Mouse (Mus musculus): Measurements from ENCODE around the gene Chchd1. TPM values are rescaled to one million over a fixed set of nuclear protein-coding genes. Genes with fewer than 3 reads are reported as not detected.

Chchd1 gene
- polyA plus RNA-seq, 1 experiment, result 32.1 TPM

DNA sequence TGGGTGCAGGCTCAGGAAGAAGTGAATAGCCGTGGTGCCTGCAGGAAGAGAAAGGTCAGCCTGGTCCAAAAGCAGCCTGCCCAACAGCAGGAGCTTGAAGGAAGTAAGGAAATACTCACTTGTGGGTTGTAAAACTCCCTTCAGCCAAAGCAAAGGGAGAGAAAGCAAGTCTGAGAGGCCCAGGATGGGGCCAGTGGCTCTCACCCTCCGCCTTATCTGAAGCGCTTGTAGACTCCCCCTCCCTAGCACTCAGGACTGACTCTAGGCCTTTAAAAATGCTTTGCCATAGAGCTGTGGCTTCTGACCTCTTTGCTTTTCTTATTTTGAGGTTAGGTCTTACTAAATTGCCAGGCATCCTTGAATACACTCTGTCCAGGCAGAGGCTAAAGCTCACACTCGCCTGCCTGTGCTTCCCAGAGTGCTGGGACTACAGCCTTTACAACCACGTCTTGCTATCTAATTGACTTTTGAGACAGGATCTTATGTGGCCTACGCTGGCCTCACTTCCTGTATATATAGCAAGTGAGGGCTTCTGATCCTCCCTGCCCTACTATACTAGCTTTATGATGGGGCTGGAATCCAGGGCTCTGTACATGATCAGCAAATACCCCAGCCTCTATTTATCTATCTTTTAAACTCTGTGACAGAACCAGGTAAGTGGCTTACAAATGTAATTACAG lies 23.0 kb downstream of the Chchd1 start:
- no peak for DNase-seq (ENCODE audit: low read depth)

- no peak for DNase-seq (ENCODE audit: low read depth)
Measured at GRCm38 (mm10) chr14:20729871-20730270, 27.1 kb downstream of the Chchd1 start.

GRCm38 (mm10) chr14:20730853-20731602 lies 28.2 kb downstream of the Chchd1 start:
- no peak for DNase-seq (ENCODE audit: low read depth)

DNA sequence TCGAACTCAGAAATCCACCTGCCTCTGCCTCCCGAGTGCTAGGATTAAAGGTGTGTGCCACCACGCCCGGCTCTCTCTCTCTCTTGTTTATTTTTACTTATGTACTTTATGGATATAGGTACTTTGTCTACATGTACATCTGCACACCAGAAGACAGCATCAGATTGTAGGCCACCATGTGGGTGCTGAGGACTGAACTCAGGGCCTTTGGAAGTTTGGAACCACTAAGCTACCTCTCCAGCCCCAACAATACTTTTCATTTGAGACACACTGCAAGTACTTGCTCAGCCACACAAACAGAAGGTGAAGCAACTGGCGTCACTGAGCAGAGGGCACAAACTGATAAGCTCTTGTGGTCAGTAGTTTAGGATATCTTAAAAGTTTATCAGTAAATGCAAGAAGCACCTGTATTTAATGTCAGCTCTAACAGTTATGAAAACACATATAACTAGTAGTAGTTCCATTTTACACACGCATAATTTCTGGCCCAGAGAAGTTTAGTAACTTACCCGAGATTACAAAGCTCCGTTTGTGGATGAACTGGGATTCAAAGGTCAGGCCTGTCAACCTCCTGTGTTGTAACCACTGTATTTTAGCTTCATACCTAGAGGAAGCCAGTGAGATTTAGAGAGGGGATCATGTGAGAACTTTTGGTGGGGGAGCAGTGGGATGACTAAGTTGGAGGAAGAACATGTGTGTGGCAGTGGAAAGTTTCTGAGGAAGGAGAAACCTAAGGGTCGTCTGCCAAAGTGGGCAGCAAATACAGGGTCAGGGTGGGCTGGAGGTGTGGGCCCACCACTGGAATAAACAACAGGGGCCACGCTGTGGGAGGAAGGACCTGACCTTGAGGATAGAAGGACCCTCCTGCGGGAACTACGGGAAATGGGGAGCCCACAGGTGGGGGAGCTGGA lies 30.5 kb downstream of the Chchd1 start:
- DNase-seq (ENCODE audit: low read depth), result no peak

- no peak for DNase-seq (ENCODE audit: low read depth)
Measured at GRCm38 (mm10) chr14:20733952-20734774, 31.4 kb downstream of the Chchd1 start, which contains the start of gene Ndst2. TSS of gene Ndst2 (minus strand) at chr14:20734562.

- DNase-seq (ENCODE audit: low read depth), result no peak
Measured at GRCm38 (mm10) chr14:20735052-20735451, 32.2 kb downstream of the Chchd1 start.

- no peak for DNase-seq (ENCODE audit: low read depth)
Measured at GRCm38 (mm10) chr14:20735892-20736390, 33.1 kb downstream of the Chchd1 start.

- no peak for DNase-seq (ENCODE audit: low read depth)
Measured at GRCm38 (mm10) chr14:20737306-20737705, 34.5 kb downstream of the Chchd1 start.

- DNase-seq (ENCODE audit: low read depth), result no peak
Measured at GRCm38 (mm10) chr14:20738511-20738910, 35.7 kb downstream of the Chchd1 start.

- no peak for DNase-seq (ENCODE audit: low read depth)
Measured at GRCm38 (mm10) chr14:20741301-20741700, 38.5 kb downstream of the Chchd1 start.

DNA sequence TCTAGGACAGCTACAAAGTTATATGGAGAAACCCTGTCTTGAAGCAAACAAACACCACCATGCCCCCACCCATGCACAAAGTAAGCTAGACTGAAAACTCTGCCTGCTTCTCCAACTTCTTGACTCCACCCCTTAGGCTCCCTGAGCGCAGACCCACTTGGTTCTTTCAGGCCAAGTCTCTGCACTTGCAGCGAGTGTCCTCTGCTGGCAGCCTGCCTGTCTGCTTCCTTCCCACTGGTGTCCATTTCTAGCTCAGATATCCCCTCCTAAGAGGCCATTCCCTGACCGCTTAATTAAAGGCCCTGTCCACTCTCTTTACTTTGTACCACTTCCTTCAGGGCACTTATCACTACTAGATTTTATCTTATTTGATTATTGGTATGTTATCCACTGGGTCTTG lies 40.8 kb downstream of the Chchd1 start:
- no peak for DNase-seq (ENCODE audit: low read depth)

GRCm38 (mm10) chr14:20746935-20747334 lies 44.1 kb downstream of the Chchd1 start:
- no peak for DNase-seq (ENCODE audit: low read depth)

- no peak for DNase-seq (ENCODE audit: low read depth)
Measured at GRCm38 (mm10) chr14:20748388-20748787, 45.6 kb downstream of the Chchd1 start.

DNA sequence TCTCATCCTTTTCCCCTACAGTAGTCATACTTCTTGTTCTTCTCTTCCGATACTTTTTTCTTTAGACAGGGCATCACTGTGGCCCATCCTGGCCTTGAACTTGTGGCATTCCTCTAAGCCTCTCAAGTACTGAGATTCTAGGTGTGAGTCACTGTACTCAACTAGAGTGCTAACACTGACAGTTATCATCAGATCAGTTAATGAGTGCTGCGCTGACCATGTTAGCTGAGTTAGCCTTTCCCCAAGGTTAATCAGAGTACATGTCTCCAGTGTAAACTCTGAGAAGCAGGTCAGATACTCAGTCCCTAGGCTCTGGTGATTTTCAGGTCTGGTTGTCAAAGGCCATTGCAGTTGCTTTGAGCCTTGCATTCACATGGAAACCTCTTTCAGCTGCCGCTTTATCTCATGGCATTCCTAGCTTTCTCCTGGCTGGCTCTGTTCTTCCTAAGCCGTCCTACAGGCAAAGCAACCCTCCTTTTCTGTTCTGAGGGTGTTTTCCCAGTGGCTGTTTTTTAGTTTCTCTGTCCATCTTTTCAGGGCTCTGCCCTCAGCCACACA lies 46.8 kb downstream of the Chchd1 start:
- DNase-seq (ENCODE audit: low read depth), result no peak

- no peak for DNase-seq (ENCODE audit: low read depth)
Measured at GRCm38 (mm10) chr14:20750503-20750902, 47.7 kb downstream of the Chchd1 start.

DNA sequence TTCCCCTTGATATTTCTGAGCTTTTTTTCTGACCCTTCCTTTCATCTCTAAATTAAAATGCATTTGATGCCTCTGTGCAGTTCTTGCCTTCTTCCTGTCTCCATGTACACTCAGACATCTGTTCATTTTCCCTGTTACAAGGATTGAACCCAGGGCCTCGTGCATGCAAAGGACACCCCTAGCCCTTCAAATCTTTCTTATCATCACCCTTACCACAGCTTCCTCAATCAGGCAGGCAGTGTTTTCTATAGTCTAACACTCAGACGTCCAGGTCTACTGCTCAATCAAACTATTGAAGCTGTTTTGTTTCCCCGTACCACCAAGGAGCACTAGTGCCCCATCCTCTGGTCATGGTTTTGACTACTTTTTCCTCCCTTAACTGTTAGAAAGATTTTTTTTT lies 51.0 kb downstream of the Chchd1 start:
- DNase-seq (ENCODE audit: low read depth), result no peak

Other genes starting within 250 kb of the Chchd1 start
- 72.9 and 87.9 TPM in 2 replicates for gene Anxa7, start 222.9 kb upstream of the Chchd1 start, polyA plus RNA-seq (2012; rRNA removed)
- 0.57 and 0.90 TPM in 2 replicates for gene Mss51, start 206.1 kb upstream of the Chchd1 start, polyA plus RNA-seq (2012; rRNA removed)
- 13.9 and 16.8 TPM in 2 replicates for gene Ppp3cb, start 156.4 kb upstream of the Chchd1 start, polyA plus RNA-seq (2012; rRNA removed)
- gene Usp54, start 61.9 kb upstream of the Chchd1 start, polyA plus RNA-seq (2012; rRNA removed), result 13.0 and 14.8 TPM in 2 replicates
- gene Myoz1, start 46.5 kb upstream of the Chchd1 start, polyA plus RNA-seq (2012; rRNA removed), result 1.1 and 1.6 TPM in 2 replicates
- gene Synpo2l, start 34.7 kb upstream of the Chchd1 start, polyA plus RNA-seq (2012; rRNA removed), result 0.43 and 0.49 TPM in 2 replicates
- 160 and 173 TPM in 2 replicates for gene Sec24c, start 28.7 kb upstream of the Chchd1 start, polyA plus RNA-seq (2012; rRNA removed)
- 13.0 and 15.5 TPM in 2 replicates for gene Fut11, start 8.0 kb upstream of the Chchd1 start, polyA plus RNA-seq (2012; rRNA removed)
- 177 and 198 TPM in 2 replicates for gene Zswim8, start 4.5 kb downstream of the Chchd1 start, polyA plus RNA-seq (2012; rRNA removed)
- gene Ndst2, start 31.6 kb downstream of the Chchd1 start, polyA plus RNA-seq (2012; rRNA removed), result 55.9 and 56.1 TPM in 2 replicates
- gene Camk2g, start 91.1 kb downstream of the Chchd1 start, polyA plus RNA-seq (2012; rRNA removed), result 38.5 and 43.3 TPM in 2 replicates
- 25.6 and 29.9 TPM in 2 replicates for gene Plau, start 133.7 kb downstream of the Chchd1 start, polyA plus RNA-seq (2012; rRNA removed)
- gene Vcl, start 226.4 kb downstream of the Chchd1 start, polyA plus RNA-seq (2012; rRNA removed), result 82.0 and 85.2 TPM in 2 replicates

All from gonadal fat pad, adult 2 months (tissue).